Mouse (Mus musculus) thymus, postnatal 10 days (tissue): ENCODE results near the gene Grm4.

Experiments used
- DNase-seq, 2 experiments: peaks; one replicate each; pipeline ENCODE4 v3.0.0; 2021; ENCODE audit warnings: low spot score in 2 of 2

Gene Grm4

DNA sequence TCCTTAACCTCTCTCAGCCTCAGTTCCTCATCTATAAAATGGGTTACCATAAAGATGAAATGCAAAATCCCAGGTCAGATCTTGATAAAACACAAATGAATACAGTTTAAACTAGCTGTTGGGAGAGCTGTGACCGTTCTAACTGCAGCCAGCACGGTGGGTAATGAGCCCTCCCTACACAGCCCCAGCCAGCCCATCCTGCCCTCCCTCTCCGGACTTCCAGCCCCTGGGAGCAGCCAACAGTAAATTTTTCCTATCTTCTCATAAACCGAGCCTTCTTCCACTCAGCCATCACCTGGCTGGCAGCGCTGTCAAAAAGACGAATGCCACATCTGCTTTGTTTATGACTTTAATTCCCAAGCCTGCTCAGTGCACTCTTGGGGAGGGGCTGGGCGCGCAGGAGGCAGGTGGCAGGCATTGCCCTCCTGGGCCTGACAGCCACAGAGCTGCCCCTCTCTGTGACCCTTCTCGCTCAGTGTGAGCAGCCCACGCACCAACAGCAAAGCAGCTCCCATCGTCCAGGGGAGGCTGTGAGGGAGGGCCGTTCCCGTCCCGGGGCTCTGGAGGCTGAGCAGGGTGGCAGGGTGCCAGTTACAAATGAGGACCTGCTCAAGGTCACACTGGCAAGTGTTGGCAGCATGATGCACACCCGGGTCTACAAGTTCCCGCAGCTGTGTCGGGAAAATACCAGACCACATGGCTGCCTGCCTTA, 75.7 kb downstream of the Grm4 start:
- no peak for DNase-seq

DNA sequence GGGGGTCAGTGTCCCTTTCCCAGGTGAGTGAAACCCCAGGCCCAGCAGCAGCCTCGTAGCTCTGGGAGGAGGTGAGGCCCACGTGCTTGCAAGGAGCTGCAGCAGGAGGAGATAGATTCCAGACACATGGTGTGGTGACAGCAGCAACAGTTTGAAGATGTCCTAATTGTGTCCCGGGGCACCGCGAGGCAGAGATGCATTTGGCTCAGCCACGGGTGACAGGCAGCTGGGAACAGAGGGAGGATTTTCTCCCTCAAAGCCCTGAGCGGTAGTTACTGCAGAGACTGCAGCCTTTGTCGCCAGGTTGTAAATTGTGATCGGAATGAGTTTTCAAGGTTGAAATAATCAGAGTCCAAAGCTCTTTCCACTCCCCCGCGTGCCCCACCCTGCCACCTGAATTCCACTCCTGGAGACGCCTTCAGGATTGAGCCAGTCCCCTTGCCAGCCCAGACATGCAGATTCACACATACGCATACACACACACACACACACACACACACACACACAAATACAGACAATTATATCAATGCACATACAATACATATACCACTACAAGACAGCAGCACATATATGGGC, 78.6 kb downstream of the Grm4 start:
- DNase-seq = no peak

- DNase-seq = no peak
Measured at GRCm38 (mm10) chr17:27441778-27442177, 79.4 kb downstream of the Grm4 start.

DNA sequence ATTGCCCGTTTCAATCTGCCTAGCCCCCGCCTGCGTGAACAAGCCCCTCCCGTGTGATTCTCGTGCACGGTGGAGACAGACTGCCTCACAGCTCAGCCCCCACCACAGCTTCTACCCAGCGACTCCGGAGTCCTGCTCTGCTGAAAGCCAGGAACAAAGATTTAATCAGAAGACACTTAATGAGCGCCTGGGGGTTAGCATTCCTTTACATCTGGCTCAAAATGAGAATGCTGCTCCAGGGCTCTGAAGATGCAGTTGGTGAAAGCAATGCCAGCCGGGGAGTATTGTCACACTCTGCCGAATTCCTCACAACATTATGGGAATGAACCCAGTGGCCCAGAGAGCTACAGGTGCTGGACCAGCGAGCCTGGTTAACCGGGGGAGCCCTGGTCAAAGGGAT, 85.4 kb downstream of the Grm4 start:
- no peak for DNase-seq

DNA sequence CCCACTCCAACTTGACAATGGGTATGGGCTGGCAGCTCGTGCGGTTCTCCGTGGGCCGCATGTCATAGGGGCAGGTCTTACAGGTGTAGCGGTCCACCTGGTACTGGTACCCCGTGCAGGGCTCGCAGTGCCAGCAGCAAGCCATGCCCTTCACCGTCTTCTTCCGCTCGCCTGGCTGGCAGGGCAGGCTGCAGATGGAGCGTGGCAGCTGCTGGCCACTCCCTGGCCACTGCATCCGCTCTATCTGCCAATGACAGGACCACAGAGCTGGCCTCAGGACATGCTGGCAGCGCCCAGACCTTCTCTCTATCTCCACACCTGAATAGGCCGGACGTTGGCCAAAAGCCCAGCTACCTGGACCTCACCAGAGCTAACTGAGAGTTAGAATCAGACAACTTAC, 86.0 kb downstream of the Grm4 start:
- DNase-seq = no peak

DNA sequence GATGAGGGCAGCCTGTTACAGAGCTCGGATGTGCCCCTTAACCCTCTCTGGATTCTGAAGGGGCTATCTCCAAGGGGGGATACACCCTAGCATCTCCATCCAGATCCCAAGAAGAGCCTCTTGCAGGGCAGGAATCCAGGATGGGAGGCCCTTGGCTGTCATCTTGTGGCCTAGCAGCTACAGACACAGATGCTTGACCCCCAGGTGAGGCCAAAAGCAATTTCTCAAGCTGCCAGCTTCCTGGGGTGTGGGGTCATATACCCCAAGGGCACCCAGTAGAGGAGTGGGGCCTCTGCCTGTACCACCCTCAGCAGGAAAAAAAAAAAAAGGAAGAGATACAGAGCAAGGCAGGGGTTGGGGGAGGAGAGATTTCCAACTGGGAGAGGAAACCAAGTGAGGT, 87.1 kb downstream of the Grm4 start:
- no peak for DNase-seq

DNA sequence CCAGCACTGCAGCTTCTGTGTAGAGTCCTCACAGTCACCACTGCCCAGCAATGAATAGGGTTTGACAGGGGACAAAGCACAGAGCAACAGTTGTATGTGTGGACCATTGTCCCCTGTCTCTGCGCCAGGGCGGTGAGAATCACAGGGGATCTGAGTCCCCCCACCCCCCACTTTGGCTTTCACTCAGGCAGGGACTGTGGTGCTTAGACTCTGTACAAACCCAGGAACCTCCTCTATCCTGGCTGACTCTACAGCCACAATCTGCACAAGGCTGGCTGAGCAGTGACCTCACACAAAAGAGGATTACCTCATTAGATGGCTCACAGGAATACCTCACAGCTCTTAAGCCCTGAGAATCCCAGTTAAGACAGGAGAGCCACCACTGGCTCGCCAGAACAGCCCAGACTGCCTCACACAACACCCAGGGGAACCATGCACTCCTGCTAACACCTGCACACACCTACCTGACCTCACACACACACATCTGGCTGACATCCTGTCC, 88.0 kb downstream of the Grm4 start:
- no peak for DNase-seq

GRCm38 (mm10) chr17:27432145-27432650, 89.0 kb downstream of the Grm4 start:
- DNase-seq = peak; percentile 35 to 42

- no peak for DNase-seq
Measured at GRCm38 (mm10) chr17:27431049-27431839, 90.0 kb downstream of the Grm4 start.

DNA sequence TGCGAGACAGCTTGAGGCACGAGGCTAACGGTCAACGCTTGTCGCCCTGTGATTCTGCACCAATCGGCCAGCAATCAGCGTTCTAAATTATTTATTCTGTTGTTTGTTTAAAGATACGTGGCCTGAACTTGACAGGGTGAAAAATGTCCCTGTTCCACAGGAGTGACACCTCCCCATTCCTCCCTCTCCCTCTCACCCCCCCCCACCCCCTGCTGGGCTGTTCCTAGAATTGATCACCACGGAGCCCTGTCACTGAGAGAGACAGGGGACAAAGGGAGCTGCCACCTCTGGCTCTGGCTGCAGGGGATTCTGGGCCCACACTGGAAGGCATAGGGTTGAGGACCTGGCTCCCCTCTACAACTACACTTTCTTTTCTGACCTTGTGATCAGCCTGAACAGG, 91.4 kb downstream of the Grm4 start:
- no peak for DNase-seq

- no peak for DNase-seq
Measured at GRCm38 (mm10) chr17:27425016-27425415, 96.2 kb downstream of the Grm4 start.

DNA sequence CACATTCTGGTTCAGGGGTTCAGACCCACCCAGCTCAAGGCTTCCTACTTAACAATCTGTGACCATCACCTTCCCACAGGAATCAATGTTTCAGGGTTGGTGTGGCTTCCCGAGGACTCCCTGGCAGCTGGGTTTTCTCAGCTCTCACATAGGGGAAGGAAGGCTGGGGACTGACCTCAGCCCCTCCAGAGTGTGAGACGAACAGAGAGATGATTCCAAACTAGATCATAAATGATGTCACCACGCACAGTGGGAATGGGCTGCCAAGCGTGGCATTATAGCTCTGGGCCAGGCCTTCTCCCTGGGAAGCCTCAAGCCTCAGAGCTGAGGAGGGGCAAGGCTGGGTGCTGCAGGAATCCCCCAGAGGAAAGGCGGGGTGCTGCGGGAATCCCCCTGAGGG, 96.8 kb downstream of the Grm4 start:
- no peak for DNase-seq

- DNase-seq = no peak
Measured at GRCm38 (mm10) chr17:27422726-27423381, 98.3 kb downstream of the Grm4 start.

- no peak for DNase-seq
Measured at GRCm38 (mm10) chr17:27422371-27422725, 98.9 kb downstream of the Grm4 start.

GRCm38 (mm10) chr17:27421837-27422236, 99.4 kb downstream of the Grm4 start:
- no peak for DNase-seq

- DNase-seq = no peak
Measured at GRCm38 (mm10) chr17:27409006-27409405, 112.2 kb downstream of the Grm4 start.

DNA sequence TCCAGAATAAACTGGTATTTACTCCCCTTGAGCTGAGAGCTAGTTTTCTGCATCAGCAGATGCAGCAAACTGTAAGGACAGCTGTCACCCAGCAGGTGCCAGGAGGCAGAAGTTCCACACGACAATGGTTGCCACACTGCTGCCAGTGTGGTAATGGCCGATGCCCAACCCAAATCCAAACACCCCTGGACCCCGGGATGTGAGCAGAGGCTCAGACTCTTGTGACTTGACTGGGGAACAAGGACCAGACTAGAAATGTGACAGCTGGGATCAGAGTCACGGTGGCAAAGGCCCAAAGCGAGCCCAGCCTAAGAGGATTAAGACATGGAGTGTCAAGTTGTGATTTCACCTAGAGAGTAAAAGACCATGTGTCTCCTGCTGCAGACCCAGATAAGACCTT, 112.7 kb downstream of the Grm4 start:
- no peak for DNase-seq

DNA sequence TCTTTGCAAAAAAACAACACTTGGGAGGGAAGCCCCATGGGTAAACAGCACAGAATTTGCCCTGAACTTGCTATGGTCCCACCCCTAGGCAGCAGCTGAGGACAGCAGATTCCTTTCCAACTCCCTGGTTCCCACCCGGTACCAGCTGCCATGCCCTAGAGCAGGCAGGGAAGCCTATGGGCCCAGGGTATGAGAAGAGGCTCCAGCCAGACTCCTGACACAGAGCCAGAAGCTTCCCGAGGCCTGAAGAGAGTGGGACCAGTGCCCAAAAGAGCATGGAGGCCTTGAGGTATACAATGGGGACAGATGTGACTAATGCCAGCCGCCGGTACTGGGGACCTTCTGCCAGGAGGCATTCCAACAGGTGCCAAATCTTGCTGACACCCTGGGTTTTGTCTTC, 114.2 kb downstream of the Grm4 start:
- no peak for DNase-seq

- DNase-seq = no peak
Measured at GRCm38 (mm10) chr17:27405376-27406024, 115.7 kb downstream of the Grm4 start.

DNA sequence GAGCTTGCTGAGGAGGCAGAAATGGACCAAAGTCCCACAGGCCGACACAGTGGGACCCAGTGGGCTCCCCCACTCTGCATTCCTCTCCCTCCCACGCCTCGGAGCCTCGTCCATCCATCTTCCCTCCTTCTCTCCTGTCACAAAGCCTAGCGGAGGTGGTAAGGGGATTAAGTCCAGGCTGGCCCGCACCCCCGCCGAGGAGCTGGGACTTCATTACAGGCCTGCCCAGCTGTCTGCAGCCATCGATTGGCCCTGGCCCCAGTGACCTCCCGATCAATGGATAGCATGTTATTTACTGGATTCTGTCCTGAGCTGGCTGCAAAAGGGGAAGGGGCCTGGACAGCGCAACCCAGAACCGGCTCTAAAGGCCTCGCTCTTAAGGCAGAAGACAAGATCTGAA, 120.0 kb downstream of the Grm4 start:
- no peak for DNase-seq

DNA sequence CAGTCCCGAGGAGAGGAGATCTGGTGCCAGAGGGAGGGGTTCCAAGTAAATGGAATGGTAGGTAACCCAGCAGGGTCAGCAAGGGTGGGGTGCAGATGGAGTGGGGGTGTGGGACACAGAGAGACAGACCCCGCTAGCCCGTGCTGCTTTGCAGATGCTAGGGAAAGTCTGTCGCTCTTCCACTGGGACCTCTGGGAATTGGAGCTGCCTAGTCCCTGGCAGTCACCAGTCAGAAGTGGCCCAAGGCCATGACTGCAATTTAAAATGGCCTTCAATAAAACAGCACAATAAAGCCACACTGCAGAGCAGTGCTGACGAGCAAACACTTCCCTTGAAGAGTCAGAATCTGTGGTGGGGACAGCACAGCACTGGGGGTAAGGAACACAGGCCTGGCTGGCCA, 127.3 kb downstream of the Grm4 start:
- no peak for DNase-seq

DNA sequence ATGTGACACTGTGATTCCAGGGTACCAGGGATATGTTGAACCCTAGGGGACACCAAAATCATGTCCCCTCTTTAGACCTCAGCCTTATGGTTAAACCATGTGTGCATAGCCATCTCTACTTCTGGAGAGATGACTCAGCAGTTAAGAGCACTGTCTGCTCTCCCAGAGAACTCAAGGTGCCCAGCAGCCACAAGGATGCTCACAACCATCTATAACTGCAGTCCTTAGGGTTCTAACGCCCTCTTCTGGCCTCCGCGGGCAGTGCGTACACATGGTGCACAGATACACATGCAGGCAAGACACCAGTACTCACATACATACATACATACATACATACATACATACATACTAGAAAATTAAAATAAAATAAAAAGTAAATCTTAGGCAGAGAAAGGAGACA, 127.8 kb downstream of the Grm4 start:
- DNase-seq = no peak
